11 mouse cellular contexts compared by ENCODE assay signal in the genomic region with DNA sequence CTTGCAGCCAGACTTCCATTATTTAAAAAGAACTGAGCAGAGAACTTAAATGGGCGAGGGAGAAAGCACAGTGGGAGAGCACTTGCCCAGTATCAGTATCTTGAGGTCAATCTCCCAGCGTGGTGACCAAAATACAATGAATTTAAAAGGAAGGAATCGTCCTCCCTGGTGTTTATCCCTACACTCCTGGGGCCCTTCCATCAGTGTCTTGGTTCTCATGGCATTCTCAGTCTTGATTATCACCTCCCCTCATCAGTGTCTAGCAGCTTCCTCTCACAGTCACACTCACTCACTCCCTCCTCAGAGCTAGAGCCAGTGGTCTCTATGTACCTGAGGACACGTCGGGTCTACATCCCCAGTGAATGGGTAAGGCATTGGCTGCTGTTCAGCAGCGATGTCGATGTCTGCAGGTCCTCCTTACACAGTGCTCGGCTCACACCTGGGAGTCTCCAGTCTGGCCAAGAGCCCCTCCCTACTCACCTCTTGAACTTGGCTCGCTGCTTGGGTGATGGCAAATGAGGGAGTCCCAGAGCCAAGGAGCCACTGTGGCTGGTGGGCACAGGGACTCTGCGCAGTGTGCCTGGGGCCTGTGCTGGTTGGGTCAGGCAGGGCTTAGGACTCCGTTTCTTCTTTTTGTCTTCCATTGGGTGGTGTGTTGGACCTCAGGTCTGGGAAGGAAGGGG. TPM values are rescaled to one million over a fixed set of nuclear protein-coding genes. Genes with fewer than 3 reads are reported as not detected.
DNase-seq lines count a peak whose midpoint lies in the region; ATAC-seq and TF ChIP-seq lines count a peak whose summit lies in the region.
"Had no signal": no experiment of that assay in that cellular context is flagged by ENCODE, and none has a peak within 500 bp of the region (broad histone marks: within the 10 kb centered on the region; RNA-seq: fewer than 3 reads in every experiment).

No protein-coding gene starts in this region.

- TF ChIP-seq POLR2A in heart, adult 2 months (IDR thresholded peaks at IDR 0.05; ENCODE audit: insufficient read depth, low read depth, low read length): no peak

- peaks cover 28% of the 10 kb centered on the region for H3K4me1 ChIP-seq in heart, adult 2 months (ENCODE audit: control insufficient read depth, insufficient read depth, low read length)
- H3K4me1 ChIP-seq in E14TG2a.4 (replicated peaks; ENCODE audit: low read depth, low read length): peaks cover 85% of the 10 kb centered on the region
- peaks cover 28% of the 10 kb centered on the region for H3K4me1 ChIP-seq in forebrain, embryonic 14.5 days (ENCODE audit: control insufficient read depth, insufficient read depth, low read length)
- H3K4me1 ChIP-seq in liver, embryonic 13.5 days (replicated peaks): peaks cover 73% of the 10 kb centered on the region

- H3K9me3 ChIP-seq in E14TG2a.4 (ENCODE audit: low read length): no peaks in the 10 kb centered on the region
- H3K9me3 ChIP-seq in forebrain, embryonic 14.5 days (replicated peaks; ENCODE audit: control insufficient read depth, low read length): no peaks in the 10 kb centered on the region
- no peaks in the 10 kb centered on the region for H3K9me3 ChIP-seq in liver, embryonic 13.5 days (replicated peaks)

- H3K79me2 ChIP-seq in heart, adult 2 months (replicated peaks; ENCODE audit: control insufficient read depth, insufficient read depth, low read length): no peaks in the 10 kb centered on the region; the same call in 1 of the 2 replicates

- peak overlapping the region; percentile 70 for H3K4me2 ChIP-seq in forebrain, embryonic 14.5 days (ENCODE audit: low read length)
- peak overlapping the region; percentile 75 for H3K4me2 ChIP-seq in liver, embryonic 13.5 days

- no peak for TF ChIP-seq EP300 in heart, adult 2 months (IDR thresholded peaks at IDR 0.05; ENCODE audit: insufficient read depth, low read depth, low read length)

- DNase-seq in heart, adult 2 months: no peak
- DNase-seq in heart, postnatal 14 days: no peak
- no peak for DNase-seq in forebrain, embryonic 14.5 days (ENCODE audit: low spot score)
- no peak for DNase-seq in liver, embryonic 13.5 days
- no peak for DNase-seq in frontal cortex, postnatal 25 days (ENCODE audit: low spot score in 2 of 2)
- no peak for DNase-seq in embryo, embryonic 10.5 days (ENCODE audit: low spot score)
- no peak for DNase-seq in right cerebral cortex, adult 2 months (ENCODE audit: low spot score in 2 of 2)
- DNase-seq: left cerebral cortex, postnatal 4 days; thymus, postnatal 25 days had no signal

- ATAC-seq in forebrain, embryonic 14.5 days: no peak
- ATAC-seq in liver, embryonic 13.5 days (ENCODE audit: low read depth): no peak

- WGBS in heart, adult 2 months: 65% methylated on average over 11 of the region's 11 CpGs
- 78% methylated on average over 11 of the region's 11 CpGs for WGBS in forebrain, embryonic 14.5 days
- 74% methylated on average over 11 of the region's 11 CpGs for whole genome bisulfite sequencing in liver, embryonic 13.5 days (ENCODE audit: insufficient replicate concordance)

- peaks cover 3% of the 10 kb centered on the region; the same call in 1 of the 2 replicates for H3K36me3 ChIP-seq in heart, adult 2 months (ENCODE audit: control insufficient read depth, insufficient read depth, low read length)
- peaks cover 27% of the 10 kb centered on the region for H3K36me3 ChIP-seq in E14TG2a.4 (ENCODE audit: insufficient read depth, low read length)
- peaks cover 24% of the 10 kb centered on the region for H3K36me3 ChIP-seq in forebrain, embryonic 14.5 days (ENCODE audit: control insufficient read depth, insufficient read depth, low read length)
- peaks cover 15% of the 10 kb centered on the region for H3K36me3 ChIP-seq in liver, embryonic 13.5 days

- H3K9ac ChIP-seq in heart, adult 2 months (ENCODE audit: low read depth, low read length): peak overlapping the region; percentile 71
- peak overlapping the region; percentile 78 for H3K9ac ChIP-seq in forebrain, embryonic 14.5 days (ENCODE audit: low read length)
- 0 out of 2 replicates have a peak overlapping the region, but pooled peaks have one; percentile 71 for H3K9ac ChIP-seq in liver, embryonic 13.5 days

- intact Hi-C loops in heart, adult 2 months (cut with DNase I): loop anchor here (5.0 kb wide), 1 partner anchor 200 kb away; no protein-coding TSS in a partner anchor
- intact Hi-C loops in heart, postnatal 14 days (cut with DNase I): no loop called here

- TF ChIP-seq CTCF in heart, adult 2 months (IDR thresholded peaks at IDR 0.05): no peak
- TF ChIP-seq CTCF in E14TG2a.4 (conservative IDR thresholded peaks at IDR 0.05; ENCODE audit: low read length): no peak

- H3K4me3 ChIP-seq in heart, adult 2 months: peak overlapping the region; percentile 84
- peak overlapping the region; percentile 73 for H3K4me3 ChIP-seq in E14TG2a.4 (replicated peaks; ENCODE audit: low read length)
- H3K4me3 ChIP-seq in forebrain, embryonic 14.5 days (ENCODE audit: low read depth, low read length): peak overlapping the region; percentile 48; the same call in 1 of the 2 replicates
- 0 out of 2 replicates have a peak overlapping the region, but pooled peaks have one; percentile 62 for H3K4me3 ChIP-seq in liver, embryonic 13.5 days (replicated peaks)

- no peaks in the 10 kb centered on the region for H3K27me3 ChIP-seq in heart, adult 2 months (ENCODE audit: control insufficient read depth, insufficient read depth, low read length)
- no peaks in the 10 kb centered on the region for H3K27me3 ChIP-seq in E14TG2a.4 (ENCODE audit: insufficient read depth, low read length)
- no peaks in the 10 kb centered on the region for H3K27me3 ChIP-seq in forebrain, embryonic 14.5 days (replicated peaks; ENCODE audit: control insufficient read depth, insufficient read depth, low read length)
- H3K27me3 ChIP-seq in liver, embryonic 13.5 days: no peaks in the 10 kb centered on the region

- peak overlapping the region; percentile 92 for H3K27ac ChIP-seq in heart, adult 2 months
- H3K27ac ChIP-seq in forebrain, embryonic 14.5 days (ENCODE audit: low read depth, low read length): 0 out of 2 replicates have a peak overlapping the region, but pooled peaks have one; percentile 17
- H3K27ac ChIP-seq in liver, embryonic 13.5 days: no peak overlapping the region

RNA-seq across cellular contexts. Expression of a gene that starts 1.5 kb away (rescaled TPM):
- total RNA-seq in heart, adult 2 months (2021): 10 to 100 TPM; 11.3 to 16.8 TPM
- 10.8 and 22.5 TPM in 2 replicates for polyA plus RNA-seq in heart, adult 2 months (2012; rRNA removed)
- total RNA-seq in heart, postnatal 14 days (2021): 10 to 100 TPM; 40.7 to 46.5 TPM
- polyA plus RNA-seq in forebrain, embryonic 14.5 days (2014; fragmentation: Nextera tagmentation; extraction: Ambion mirVana): 112 and 115 TPM in 2 replicates
- polyA plus RNA-seq in liver, embryonic 13.5 days (2015; fragmentation: Nextera tagmentation; extraction: Ambion mirVana): 13.9 and 14.8 TPM in 2 replicates

RNA-seq across cellular contexts. Expression of a gene that starts 3.4 kb away (rescaled TPM):
- 10 to 100 TPM; 13.0 to 19.7 TPM for total RNA-seq in heart, adult 2 months (2021)
- 24.5 and 30.9 TPM in 2 replicates for polyA plus RNA-seq in heart, adult 2 months (2012; rRNA removed)
- 10 to 100 TPM; 16.3 to 17.6 TPM for total RNA-seq in heart, postnatal 14 days (2021)
- polyA plus RNA-seq in forebrain, embryonic 14.5 days (2014; fragmentation: Nextera tagmentation; extraction: Ambion mirVana): 23.6 and 29.4 TPM in 2 replicates
- polyA plus RNA-seq in liver, embryonic 13.5 days (2015; fragmentation: Nextera tagmentation; extraction: Ambion mirVana): 11.0 TPM in 2 replicates

RNA-seq across cellular contexts. Expression of a gene that starts 8.2 kb away (rescaled TPM):
- under 1 TPM; 0.39 to 0.45 TPM for total RNA-seq in heart, adult 2 months (2021)
- 1.7 and 3.3 TPM in 2 replicates for polyA plus RNA-seq in heart, adult 2 months (2012; rRNA removed)
- total RNA-seq in heart, postnatal 14 days (2021): 1 to 10 TPM; 1.2 TPM
- 2.2 and 3.2 TPM in 2 replicates for polyA plus RNA-seq in forebrain, embryonic 14.5 days (2014; fragmentation: Nextera tagmentation; extraction: Ambion mirVana)
- 0.31 and 0.51 TPM in 2 replicates for polyA plus RNA-seq in liver, embryonic 13.5 days (2015; fragmentation: Nextera tagmentation; extraction: Ambion mirVana)
- total RNA-seq: common myeloid progenitor, adult 5-6 weeks had no signal

RNA-seq across cellular contexts. Expression of a gene that starts 18.6 kb away (rescaled TPM):
- total RNA-seq in heart, adult 2 months (2021): 10 to 100 TPM; 25.6 to 27.2 TPM
- 13.7 and 23.3 TPM in 2 replicates for polyA plus RNA-seq in heart, adult 2 months (2012; rRNA removed)
- 10 to 100 TPM; 28.0 to 28.6 TPM for total RNA-seq in heart, postnatal 14 days (2021)
- 65.4 and 71.6 TPM in 2 replicates for polyA plus RNA-seq in forebrain, embryonic 14.5 days (2014; fragmentation: Nextera tagmentation; extraction: Ambion mirVana)
- 30.7 and 35.1 TPM in 2 replicates for polyA plus RNA-seq in liver, embryonic 13.5 days (2015; fragmentation: Nextera tagmentation; extraction: Ambion mirVana)

RNA-seq across cellular contexts. Expression of a gene that starts 21.8 kb away (rescaled TPM):
- total RNA-seq in heart, adult 2 months (2021): 10 to 100 TPM; 35.9 to 41.7 TPM
- polyA plus RNA-seq in heart, adult 2 months (2012; rRNA removed): 69.5 and 74.9 TPM in 2 replicates
- 10 to 100 TPM; 46.8 to 51.3 TPM for total RNA-seq in heart, postnatal 14 days (2021)
- 144 and 179 TPM in 2 replicates for polyA plus RNA-seq in forebrain, embryonic 14.5 days (2014; fragmentation: Nextera tagmentation; extraction: Ambion mirVana)
- polyA plus RNA-seq in liver, embryonic 13.5 days (2015; fragmentation: Nextera tagmentation; extraction: Ambion mirVana): 142 and 153 TPM in 2 replicates
